Mouse (Mus musculus): ENCODE results near the gene Vmn2r88. TPM values are rescaled to one million over a fixed set of nuclear protein-coding genes. Genes with fewer than 3 reads are reported as not detected.

The Vmn2r88 gene
- total and polyA plus RNA-seq, 2 experiments = not detected

Other genes with a start within 250 kb of the Vmn2r88 start
- not detected in 2 replicates for gene Rnase2b, start 248.6 kb upstream of the Vmn2r88 start, total RNA-seq (2014; rRNA removed)
- gene Rnase2b, start 248.6 kb upstream of the Vmn2r88 start, polyA plus RNA-seq (2012; rRNA removed) = not detected in 2 replicates
- gene Ang2, start 211.7 kb upstream of the Vmn2r88 start, total RNA-seq (2014; rRNA removed) = not detected in 2 replicates
- not detected in 2 replicates for gene Ang2, start 211.7 kb upstream of the Vmn2r88 start, polyA plus RNA-seq (2012; rRNA removed)
- gene Ear14, start 207.4 kb upstream of the Vmn2r88 start, total RNA-seq (2014; rRNA removed) = not detected in 2 replicates
- not detected in 2 replicates for gene Ear14, start 207.4 kb upstream of the Vmn2r88 start, polyA plus RNA-seq (2012; rRNA removed)
- not detected in 2 replicates for gene Rnase2a, start 154.7 kb upstream of the Vmn2r88 start, total RNA-seq (2014; rRNA removed)
- not detected in 2 replicates for gene Rnase2a, start 154.7 kb upstream of the Vmn2r88 start, polyA plus RNA-seq (2012; rRNA removed)
- gene Gm7247, start 49.1 kb upstream of the Vmn2r88 start, total RNA-seq (2014; rRNA removed) = not detected in 2 replicates
- gene Gm7247, start 49.1 kb upstream of the Vmn2r88 start, polyA plus RNA-seq (2012; rRNA removed) = not detected in 2 replicates
- not detected in 2 replicates for gene Vmn2r89, start 41.0 kb downstream of the Vmn2r88 start, total RNA-seq (2014; rRNA removed)
- not detected in 2 replicates for gene Vmn2r89, start 41.0 kb downstream of the Vmn2r88 start, polyA plus RNA-seq (2012; rRNA removed)
- gene Gm5622, start 142.0 kb downstream of the Vmn2r88 start, total RNA-seq (2014; rRNA removed) = 0.07 and 0.18 TPM in 2 replicates
- gene Gm5622, start 142.0 kb downstream of the Vmn2r88 start, polyA plus RNA-seq (2012; rRNA removed) = not detected in 2 replicates
- gene Gm17175, start 163.2 kb downstream of the Vmn2r88 start, total RNA-seq (2014; rRNA removed) = not detected in 2 replicates
- gene Gm17175, start 163.2 kb downstream of the Vmn2r88 start, polyA plus RNA-seq (2012; rRNA removed) = not detected in 2 replicates
- not detected in 2 replicates for gene Gm17174, start 181.3 kb downstream of the Vmn2r88 start, total RNA-seq (2014; rRNA removed)
- gene Gm17174, start 181.3 kb downstream of the Vmn2r88 start, polyA plus RNA-seq (2012; rRNA removed) = not detected in 2 replicates
- not detected in 2 replicates for gene Gm17078, start 200.5 kb downstream of the Vmn2r88 start, total RNA-seq (2014; rRNA removed)
- not detected in 2 replicates for gene Gm17078, start 200.5 kb downstream of the Vmn2r88 start, polyA plus RNA-seq (2012; rRNA removed)
- not detected in 2 replicates for gene Gm4181, start 224.8 kb downstream of the Vmn2r88 start, total RNA-seq (2014; rRNA removed)
- gene Gm4181, start 224.8 kb downstream of the Vmn2r88 start, polyA plus RNA-seq (2012; rRNA removed) = not detected in 2 replicates